Mouse (Mus musculus) embryonic facial prominence, embryonic 10.5 days (tissue): ENCODE results near the gene Plekha6. TPM values are rescaled to one million over a fixed set of nuclear protein-coding genes. Genes with fewer than 3 reads are reported as not detected.

Source experiments
- DNase-seq: peaks from one replicate; pipeline ENCODE4 v3.0.0-alpha.2; 2017; ENCODE audit warnings: low spot score
- H3K27ac ChIP-seq: fragments of 300-500 bp; sonication (generic); replicated peaks from 2 replicates; pipeline ENCODE4 v1.5.1; 2016; ENCODE audit warnings: mild to moderate bottlenecking
- H3K27me3 ChIP-seq: fragments of 300-500 bp; sonication (generic); replicated peaks from 2 replicates; pipeline ENCODE4 v1.6.1; 2016; ENCODE audit warnings: low read depth, mild to moderate bottlenecking; ENCODE audit not compliant: poor library complexity, severe bottlenecking
- H3K36me3 ChIP-seq: fragments of 300-500 bp; sonication (generic); replicated peaks from 2 replicates; pipeline ENCODE4 v1.6.1; 2016; ENCODE audit warnings: mild to moderate bottlenecking, moderate library complexity
- H3K4me1 ChIP-seq: fragments of 300-500 bp; sonication (generic); 2 replicates; pipeline ENCODE4 v1.6.1; 2016
- H3K4me3 ChIP-seq: fragments of 300-500 bp; sonication (generic); 2 replicates; pipeline ENCODE4 v1.5.1; 2016; ENCODE audit warnings: mild to moderate bottlenecking, moderate library complexity
- H3K9me3 ChIP-seq: fragments of 300-500 bp; sonication (generic); 2 replicates; pipeline ENCODE4 v1.6.1; 2016; ENCODE audit warnings: mild to moderate bottlenecking
- WGBS: fragments of 180-500 bp; shearing (Covaris S2); methylation state at CpG from one replicate; pipeline ENCODE4 v1.1.7; 2016; 5-methylcytosine and 5-hydroxymethylcytosine counted together
- polyA plus RNA-seq: library from polyadenylated mRNA; unstranded; fragments of >200 nt; fragmentation: Nextera tagmentation; extraction: Ambion mirVana; gene quantifications from 2 replicates; pipeline ENCODE4 v1.2.1, GENCODE M21; 2016

Plekha6 gene
- polyA plus RNA-seq, 1 experiment from 2014 or later = 3.4 TPM

DNA sequence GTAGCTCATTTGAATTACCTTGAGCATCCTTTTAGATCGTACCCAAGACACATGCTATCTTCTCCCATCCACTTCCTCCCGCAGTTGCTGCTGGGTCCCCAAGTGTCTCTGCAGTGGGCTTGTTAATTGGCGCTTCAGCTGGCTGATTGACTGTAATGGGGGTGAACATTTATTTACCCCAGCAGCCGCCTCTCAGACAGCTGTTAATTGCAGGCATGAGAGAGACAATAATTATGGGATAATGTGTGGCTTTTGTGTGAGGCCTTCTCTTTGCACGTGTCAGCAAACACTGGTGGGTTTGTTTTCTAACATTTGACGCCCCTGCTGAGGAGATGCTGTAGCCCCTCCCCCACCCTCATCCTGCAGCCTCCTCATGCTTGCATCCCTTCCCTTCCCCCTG lies 32.2 kb downstream of the Plekha6 start:
- peak overlapping the region; percentile 44 for H3K27ac ChIP-seq
- WGBS = 26% methylated on average over 6 of the region's 6 CpGs
- no peak for DNase-seq
- H3K4me1 ChIP-seq = peaks cover 43% of the 10 kb centered on the region
- no peaks in the 10 kb centered on the region for H3K36me3 ChIP-seq
- peaks cover 60% of the 10 kb centered on the region for H3K27me3 ChIP-seq
- no peak overlapping the region for H3K4me3 ChIP-seq
- no peaks in the 10 kb centered on the region for H3K9me3 ChIP-seq

DNA sequence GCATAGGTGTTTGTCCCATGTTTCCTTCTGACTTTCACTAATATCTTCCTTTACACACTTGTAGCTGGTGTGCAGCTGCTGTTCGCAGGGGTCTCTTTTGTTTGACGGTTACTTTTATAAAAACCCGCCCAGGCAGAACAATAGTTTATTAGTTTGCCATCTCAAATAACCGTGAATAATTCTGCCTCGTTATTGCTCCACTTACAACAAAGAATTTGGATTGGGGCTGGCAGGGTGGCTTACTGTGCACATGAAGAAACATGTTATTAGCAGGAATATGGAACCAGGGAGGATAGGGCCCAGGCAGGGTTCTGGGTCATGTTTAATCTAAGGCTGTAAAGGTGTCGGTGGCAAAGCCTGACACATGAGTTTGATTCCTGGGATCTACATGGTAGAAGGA lies 33.3 kb downstream of the Plekha6 start:
- Histone ChIP-seq H3K4me1 (peaks cover 48% of the 10 kb centered on the region), H3K27me3 (peaks cover 59% of the 10 kb centered on the region)

DNA sequence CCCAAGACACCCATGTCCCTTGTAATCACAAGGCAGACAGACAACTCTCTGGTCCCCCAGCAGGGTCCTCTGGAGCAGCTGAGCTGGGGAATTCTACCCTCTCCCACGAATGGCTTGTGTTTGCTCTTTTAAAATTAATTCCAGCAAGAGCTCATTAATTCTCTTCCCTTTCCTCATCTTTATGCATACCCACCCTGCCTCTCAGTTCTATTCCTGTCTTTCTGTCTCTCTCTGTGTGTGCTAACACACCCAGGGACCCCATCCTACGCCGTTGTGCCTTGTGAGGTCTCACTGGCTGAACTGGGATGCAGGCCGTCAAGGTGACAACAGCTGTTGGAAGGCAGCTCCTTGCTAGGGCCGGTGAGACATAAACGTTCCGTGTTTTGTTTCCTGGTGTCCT lies 35.7 kb downstream of the Plekha6 start:
- DNase-seq = no peak
- no peaks in the 10 kb centered on the region for H3K9me3 ChIP-seq
- no peak overlapping the region for H3K4me3 ChIP-seq
- H3K4me1 ChIP-seq = peaks cover 50% of the 10 kb centered on the region
- peaks cover 47% of the 10 kb centered on the region for H3K27me3 ChIP-seq
- 0 out of 2 replicates have a peak overlapping the region, but pooled peaks have one; percentile 32 for H3K27ac ChIP-seq
- WGBS = 83% methylated on average over 7 of the region's 7 CpGs
- H3K36me3 ChIP-seq = no peaks in the 10 kb centered on the region

More for the DNA sequence above, 33.3 kb downstream of the Plekha6 start:
- H3K27ac ChIP-seq = no peak overlapping the region
- DNase-seq = no peak
- no peaks in the 10 kb centered on the region for H3K9me3 ChIP-seq
- WGBS = 65% methylated on average over 6 of the region's 6 CpGs
- H3K4me3 ChIP-seq = no peak overlapping the region
- H3K36me3 ChIP-seq = no peaks in the 10 kb centered on the region

DNA sequence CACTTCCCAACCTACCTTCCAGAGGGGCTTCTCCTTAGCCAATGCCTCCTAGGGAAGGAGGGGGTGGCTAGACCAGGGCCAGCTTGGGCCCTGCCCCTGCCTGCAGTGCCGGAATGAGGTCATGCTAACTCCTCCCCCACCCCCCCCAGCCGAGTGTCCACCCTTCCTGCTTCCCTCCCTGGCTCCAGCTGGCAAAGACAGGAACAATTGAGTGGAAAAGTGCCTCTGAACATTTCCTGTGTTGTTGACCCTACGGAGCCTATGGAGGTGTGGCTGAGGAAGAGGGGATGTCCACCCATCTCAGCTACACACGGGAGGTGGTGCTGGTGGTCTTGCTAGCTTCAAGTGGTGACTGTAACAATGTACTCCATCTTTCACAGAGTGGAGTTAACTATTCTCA lies 37.5 kb downstream of the Plekha6 start:
- WGBS = 40% methylated on average over 4 of the region's 4 CpGs
- H3K36me3 ChIP-seq = no peaks in the 10 kb centered on the region
- H3K9me3 ChIP-seq = no peaks in the 10 kb centered on the region
- H3K4me1 ChIP-seq = peaks cover 35% of the 10 kb centered on the region
- H3K27ac ChIP-seq = 0 out of 2 replicates have a peak overlapping the region, but pooled peaks have one; percentile 1
- no peak overlapping the region for H3K4me3 ChIP-seq
- H3K27me3 ChIP-seq = peaks cover 36% of the 10 kb centered on the region
- DNase-seq = peak; percentile 41

DNA sequence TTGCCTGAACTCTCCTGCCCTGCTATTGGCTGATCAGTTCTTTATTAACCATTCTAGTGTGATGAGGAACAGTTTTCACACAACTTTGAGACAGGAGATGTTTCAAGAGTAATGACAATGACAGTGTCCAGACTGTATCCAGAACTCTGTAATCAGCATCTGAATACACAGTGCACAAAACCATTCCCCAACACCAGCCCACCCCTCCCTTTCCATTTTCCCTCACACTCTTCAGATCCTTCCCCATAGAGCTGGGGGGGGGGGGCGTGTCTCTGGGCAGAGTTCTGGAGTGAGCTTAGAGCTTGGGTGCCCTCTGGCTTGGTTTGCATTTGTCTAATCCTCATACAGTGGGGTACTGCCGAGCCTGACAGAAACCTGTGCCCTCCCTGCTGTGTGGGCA lies 39.7 kb downstream of the Plekha6 start:
- peaks cover 27% of the 10 kb centered on the region for H3K27me3 ChIP-seq
- H3K27ac ChIP-seq = no peak overlapping the region
- H3K4me3 ChIP-seq = no peak overlapping the region
- H3K9me3 ChIP-seq = no peaks in the 10 kb centered on the region
- whole genome bisulfite sequencing = 48% methylated on average over 2 of the region's 2 CpGs
- no peak for DNase-seq
- peaks cover 32% of the 10 kb centered on the region for H3K4me1 ChIP-seq
- no peaks in the 10 kb centered on the region for H3K36me3 ChIP-seq

DNA sequence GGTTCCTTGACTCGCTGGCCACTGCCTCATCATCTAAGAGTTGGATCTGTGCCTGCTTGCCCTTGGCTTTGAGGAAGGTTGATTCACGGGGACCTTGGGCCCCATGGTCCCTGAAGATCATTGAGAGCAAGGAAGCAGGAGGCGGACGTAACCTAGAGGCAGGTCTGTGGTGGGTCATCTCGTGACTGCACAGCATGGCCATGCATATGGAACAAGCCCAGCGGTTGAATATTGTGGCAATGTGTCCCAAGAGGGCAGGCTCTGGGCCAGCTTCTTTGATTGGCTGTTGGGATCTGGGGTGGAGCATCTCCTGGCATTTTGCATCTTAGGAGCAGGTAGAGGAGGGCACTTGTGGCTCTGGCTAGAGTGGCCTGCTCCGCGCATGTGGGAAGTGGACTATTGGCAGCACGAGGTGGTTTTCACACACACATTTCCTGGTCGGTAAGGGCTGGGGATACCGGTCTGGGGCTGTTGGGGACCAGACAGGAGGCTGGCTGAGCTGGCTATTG lies 40.4 kb downstream of the Plekha6 start:
- Histone ChIP-seq H3K4me3 (no peak overlapping the region), H3K9me3 (no peaks in the 10 kb centered on the region), H3K27me3 (peaks cover 25% of the 10 kb centered on the region), H3K27ac (no peak overlapping the region), H3K36me3 (no peaks in the 10 kb centered on the region), H3K4me1 (peaks cover 37% of the 10 kb centered on the region)
- DNase-seq = no peak
- 72% methylated on average over 11 of the region's 11 CpGs for WGBS

DNA sequence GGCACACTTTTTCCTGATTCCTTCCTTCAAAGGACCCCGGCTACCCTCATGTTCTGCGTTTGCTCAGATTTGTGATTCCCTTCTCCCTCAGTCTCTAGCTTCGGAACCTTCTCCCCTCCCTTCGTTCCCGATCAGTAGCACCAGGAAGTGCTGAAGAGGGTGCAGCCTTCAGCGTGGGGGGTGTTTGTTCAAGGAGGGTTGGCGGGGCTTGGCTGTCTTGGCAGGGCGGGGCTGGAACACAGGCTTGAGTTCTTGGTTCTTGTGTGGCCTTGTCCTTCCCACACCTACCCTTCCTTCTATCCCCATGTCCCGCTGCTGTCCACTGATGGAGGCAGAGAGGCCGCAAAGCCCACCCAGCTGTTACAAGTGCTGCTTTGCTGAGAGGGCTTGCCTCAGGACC lies 41.0 kb downstream of the Plekha6 start:
- H3K27me3 ChIP-seq = peaks cover 25% of the 10 kb centered on the region
- peaks cover 40% of the 10 kb centered on the region for H3K4me1 ChIP-seq
- no peaks in the 10 kb centered on the region for H3K36me3 ChIP-seq
- 77% methylated on average over 10 of the region's 10 CpGs for WGBS
- no peak for DNase-seq
- no peak overlapping the region for H3K4me3 ChIP-seq
- H3K27ac ChIP-seq = no peak overlapping the region
- H3K9me3 ChIP-seq = no peaks in the 10 kb centered on the region

DNA sequence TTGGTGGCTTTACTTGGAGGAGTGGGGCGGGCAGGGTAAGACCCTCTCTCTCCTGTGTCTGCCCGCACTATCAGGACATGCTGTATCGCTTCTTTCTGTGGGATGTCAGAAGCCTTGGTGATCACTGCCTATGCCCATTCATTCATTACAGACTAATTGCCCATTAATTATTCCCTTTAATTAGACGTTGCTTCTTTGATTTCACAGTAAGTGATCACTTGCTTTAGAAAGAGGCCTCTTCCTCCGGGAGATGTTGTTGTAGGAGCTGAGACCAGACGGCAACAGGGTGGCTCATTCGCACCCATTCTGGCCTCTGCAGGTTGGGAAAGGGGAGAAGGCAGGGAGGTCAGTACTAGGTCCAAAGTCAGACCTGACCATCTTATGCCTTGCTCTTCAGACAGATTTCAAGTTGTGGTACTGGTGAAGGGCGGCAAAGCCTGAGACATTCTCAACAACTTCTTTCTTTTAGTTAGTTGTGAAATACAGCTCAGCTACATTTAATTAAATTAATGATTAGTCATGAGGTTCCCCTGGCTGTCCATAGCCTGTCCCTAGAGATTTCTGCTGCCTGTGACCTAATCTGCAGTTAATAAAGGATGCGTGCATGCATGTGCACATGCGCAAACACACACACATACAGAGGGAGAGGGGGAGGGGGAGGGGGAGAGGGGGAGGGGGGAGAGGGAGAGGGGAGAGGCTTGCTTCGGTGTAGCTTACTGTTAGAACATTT lies 44.2 kb downstream of the Plekha6 start:
- Histone ChIP-seq H3K27me3 (peaks cover 35% of the 10 kb centered on the region), H3K9me3 (no peaks in the 10 kb centered on the region), H3K36me3 (no peaks in the 10 kb centered on the region), H3K4me1 (peaks cover 47% of the 10 kb centered on the region), H3K27ac (no peak overlapping the region), H3K4me3 (no peak overlapping the region)
- no peak for DNase-seq
- 75% methylated on average over 11 of the region's 11 CpGs for WGBS

DNA sequence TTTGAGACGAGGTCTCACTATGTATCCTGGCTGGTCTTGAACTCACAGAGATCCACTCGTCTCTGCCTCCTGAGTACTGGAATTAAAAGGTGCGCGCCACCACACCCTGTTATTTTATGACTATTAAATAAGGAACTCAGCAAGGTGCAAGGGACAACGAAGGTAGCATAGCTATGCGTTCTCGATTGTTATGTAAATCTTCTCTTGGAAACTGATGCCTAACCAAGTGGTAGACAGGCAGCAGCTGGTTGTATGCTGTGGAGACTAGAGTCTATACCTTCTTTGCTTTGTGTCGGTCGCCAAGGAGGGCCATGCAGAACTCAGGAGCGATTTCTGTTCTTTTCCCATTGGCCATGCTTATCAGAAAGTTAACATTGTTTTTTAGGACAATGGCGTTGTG lies 45.0 kb downstream of the Plekha6 start:
- Histone ChIP-seq H3K36me3 (no peaks in the 10 kb centered on the region), H3K4me1 (peaks cover 50% of the 10 kb centered on the region), H3K4me3 (no peak overlapping the region), H3K27ac (peak overlapping the region; percentile 72), H3K9me3 (no peaks in the 10 kb centered on the region), H3K27me3 (peaks cover 36% of the 10 kb centered on the region)
- WGBS = 87% methylated on average over 11 of the region's 11 CpGs
- no peak for DNase-seq

DNA sequence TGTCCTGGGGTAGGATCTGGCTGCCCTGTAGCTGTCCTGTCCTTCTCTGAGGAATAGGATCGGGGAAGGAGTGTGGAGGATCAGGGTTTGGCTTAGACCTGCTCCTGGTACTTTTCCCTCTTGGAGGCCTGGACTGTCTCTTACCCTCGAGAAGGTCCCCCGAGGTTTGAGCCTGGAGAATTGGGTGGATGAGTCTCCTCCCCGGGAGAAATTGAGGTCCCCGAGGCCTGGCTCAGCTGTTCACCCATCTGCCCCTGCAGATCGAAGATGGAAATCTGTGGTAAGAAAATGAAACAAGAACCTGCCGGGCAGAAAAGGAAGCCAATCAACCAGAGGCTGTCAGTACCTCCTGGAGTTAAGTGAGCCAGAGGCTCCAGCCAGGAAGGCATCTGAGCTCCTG lies 45.5 kb downstream of the Plekha6 start:
- H3K4me1 ChIP-seq = peaks cover 50% of the 10 kb centered on the region
- WGBS = 60% methylated on average over 7 of the region's 7 CpGs

DNA sequence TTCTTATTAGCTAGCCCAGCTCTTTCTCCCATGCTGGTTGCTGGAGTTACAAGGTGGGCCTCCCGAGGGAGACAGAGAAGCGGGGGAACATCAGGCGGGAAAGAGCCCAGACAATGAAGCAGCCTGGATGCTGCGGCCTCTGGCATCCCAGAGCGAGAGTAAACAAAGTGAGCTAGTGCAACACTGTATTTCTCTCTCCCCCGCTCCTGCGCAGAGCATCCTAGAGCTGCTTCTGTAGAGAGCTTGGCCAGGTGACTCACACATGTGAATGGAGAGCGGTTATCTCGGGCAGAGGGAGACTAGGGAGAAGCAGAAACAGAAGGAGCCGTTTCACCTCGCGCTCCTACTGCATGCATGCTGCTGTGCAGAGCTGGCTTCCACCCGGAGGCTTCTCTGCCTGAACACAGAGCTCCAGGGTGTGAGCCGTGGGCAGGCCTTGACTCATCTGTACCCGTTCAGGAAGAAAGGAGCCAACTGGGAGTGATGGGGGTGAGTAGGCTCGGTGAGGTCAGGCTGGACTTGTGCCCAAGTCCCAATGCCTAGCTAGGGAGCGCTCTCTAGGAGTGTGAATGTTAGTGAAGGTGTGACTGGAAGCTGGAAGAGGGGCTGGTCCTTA lies 46.0 kb downstream of the Plekha6 start:
- H3K9me3 ChIP-seq = no peaks in the 10 kb centered on the region
- 38% methylated on average over 17 of the region's 17 CpGs for WGBS
- H3K4me3 ChIP-seq = 0 out of 2 replicates have a peak overlapping the region, but pooled peaks have one; percentile 2
- H3K27ac ChIP-seq = peak overlapping the region; percentile 72
- DNase-seq = peak; percentile 31
- H3K27me3 ChIP-seq = peaks cover 35% of the 10 kb centered on the region
- H3K4me1 ChIP-seq = peaks cover 53% of the 10 kb centered on the region
- no peaks in the 10 kb centered on the region for H3K36me3 ChIP-seq

More for the DNA sequence above, 45.5 kb downstream of the Plekha6 start:
- Histone ChIP-seq H3K9me3 (no peaks in the 10 kb centered on the region), H3K36me3 (no peaks in the 10 kb centered on the region), H3K27me3 (peaks cover 36% of the 10 kb centered on the region), H3K4me3 (0 out of 2 replicates have a peak overlapping the region, but pooled peaks have one; percentile 2), H3K27ac (peak overlapping the region; percentile 72)
- DNase-seq = no peak

DNA sequence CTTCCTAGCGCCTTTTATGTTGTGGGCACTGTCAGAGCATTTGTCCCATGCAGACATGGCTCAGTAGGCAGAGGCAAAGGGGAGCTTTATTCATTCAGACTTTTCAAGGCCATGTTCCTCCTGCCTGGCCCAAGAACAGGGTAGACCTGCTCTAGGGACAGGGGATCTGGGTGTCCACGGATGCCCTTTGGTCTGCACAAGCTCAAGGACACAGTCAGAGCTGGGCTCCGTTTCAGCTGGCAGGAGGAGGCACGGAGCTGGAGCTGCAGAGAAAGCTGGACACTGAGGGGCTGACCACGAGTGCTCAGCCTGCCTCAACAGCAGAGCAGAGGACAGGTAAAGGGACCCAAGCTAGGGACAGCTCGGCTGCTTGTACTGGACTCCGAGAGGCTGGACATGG lies 46.8 kb downstream of the Plekha6 start:
- no peaks in the 10 kb centered on the region for H3K9me3 ChIP-seq
- H3K4me1 ChIP-seq = peaks cover 61% of the 10 kb centered on the region
- WGBS = 74% methylated on average over 7 of the region's 7 CpGs

DNA sequence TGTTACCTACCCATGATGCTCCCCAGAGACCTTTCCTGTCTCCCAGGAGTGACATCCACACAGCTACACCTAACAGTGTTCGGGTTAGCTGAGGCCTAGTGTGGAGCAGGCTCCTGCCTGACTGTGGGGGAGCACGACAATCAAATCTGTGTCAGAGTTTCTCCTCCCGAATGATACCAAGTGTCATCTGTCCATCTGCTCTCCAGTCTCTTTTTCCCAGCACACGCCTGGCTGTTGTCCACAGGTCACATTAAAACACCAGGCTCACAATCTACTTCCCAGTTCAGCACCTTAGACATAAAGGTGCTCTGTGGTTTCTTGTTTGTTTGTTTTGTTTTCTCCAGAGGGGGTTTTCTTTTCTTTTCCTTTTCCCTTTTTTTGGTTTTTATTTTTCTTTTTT lies 48.3 kb downstream of the Plekha6 start:
- WGBS = 68% methylated on average over 4 of the region's 4 CpGs
- peaks cover 76% of the 10 kb centered on the region for H3K4me1 ChIP-seq

More for the DNA sequence above, 46.8 kb downstream of the Plekha6 start:
- H3K36me3 ChIP-seq = no peaks in the 10 kb centered on the region
- no peak for DNase-seq
- H3K4me3 ChIP-seq = no peak overlapping the region
- H3K27me3 ChIP-seq = peaks cover 38% of the 10 kb centered on the region
- peak overlapping the region; percentile 72 for H3K27ac ChIP-seq

More for the DNA sequence above, 48.3 kb downstream of the Plekha6 start:
- Histone ChIP-seq H3K36me3 (no peaks in the 10 kb centered on the region), H3K27me3 (peaks cover 47% of the 10 kb centered on the region), H3K27ac (0 out of 2 replicates have a peak overlapping the region, but pooled peaks have one; percentile 11), H3K9me3 (no peaks in the 10 kb centered on the region), H3K4me3 (no peak overlapping the region)
- DNase-seq = no peak
